Comparison of ENCODE assay signal across 9 mouse cellular contexts in genomic region chr5:131277227-131277626, GRCm38 (mm10). TPM values are rescaled to one million over a fixed set of nuclear protein-coding genes. Genes with fewer than 3 reads are reported as not detected.
A peak's percentile ranks its signal among the peaks of the same experiment; 100 is the strongest.
DNase-seq lines count a peak whose midpoint lies in the region; ATAC-seq and TF ChIP-seq lines count a peak whose summit lies in the region.
"Had no signal": no experiment of that assay in that cellular context is flagged by ENCODE, and none has a peak within 500 bp of the region (broad histone marks: within the 10 kb centered on the region; RNA-seq: fewer than 3 reads in every experiment).

No protein-coding gene starts in this region.

- H3K4me1 ChIP-seq in kidney, embryonic 14.5 days (ENCODE audit: control insufficient read depth, insufficient read depth, low read length) = no peaks in the 10 kb centered on the region
- H3K4me1 ChIP-seq: midbrain, embryonic 12.5 days had no signal

- H3K36me3 ChIP-seq in kidney, embryonic 14.5 days (ENCODE audit: control insufficient read depth, insufficient read depth, low read length) = no peaks in the 10 kb centered on the region
- H3K36me3 ChIP-seq: midbrain, embryonic 12.5 days had no signal

- no peaks in the 10 kb centered on the region for H3K9me3 ChIP-seq in kidney, embryonic 14.5 days (ENCODE audit: control insufficient read depth, low read length)
- H3K9me3 ChIP-seq: midbrain, embryonic 12.5 days had no signal

- 77% methylated on average over 7 of the region's 7 CpGs for WGBS in kidney, embryonic 14.5 days

- no peak overlapping the region for H3K4me3 ChIP-seq in layer of hippocampus, adult 2 months
- no peak overlapping the region for H3K4me3 ChIP-seq in kidney, embryonic 14.5 days (ENCODE audit: low read length)
- H3K4me3 ChIP-seq: midbrain, embryonic 12.5 days had no signal

- no peak for ATAC-seq in kidney, embryonic 14.5 days (ENCODE audit: low FRiP score, low TSS enrichment)

- H3K27me3 ChIP-seq in kidney, embryonic 14.5 days (ENCODE audit: control insufficient read depth, insufficient read depth, low read length) = no peaks in the 10 kb centered on the region
- H3K27me3 ChIP-seq: midbrain, embryonic 12.5 days had no signal

- H3K27ac ChIP-seq in layer of hippocampus, adult 2 months = peak overlapping the region; percentile 49; the same call in 1 of the 2 replicates
- no peak overlapping the region for H3K27ac ChIP-seq in kidney, embryonic 14.5 days (ENCODE audit: low read depth, low read length)
- H3K27ac ChIP-seq: midbrain, embryonic 12.5 days had no signal

- H3K4me2 ChIP-seq in kidney, embryonic 14.5 days (replicated peaks; ENCODE audit: low read depth, low read length) = no peak overlapping the region
- H3K4me2 ChIP-seq: midbrain, embryonic 12.5 days had no signal

- H3K9ac ChIP-seq in kidney, embryonic 14.5 days (ENCODE audit: low read depth, low read length) = no peak overlapping the region
- H3K9ac ChIP-seq: midbrain, embryonic 12.5 days had no signal

- DNase-seq in cerebellum, postnatal 14 days = peak; percentile 43 to 45
- DNase-seq in cerebellum, postnatal 4 days (ENCODE audit: low spot score in 2 of 2) = no peak
- peak; percentile 31 for DNase-seq in kidney, postnatal 10 days
- no peak for DNase-seq in kidney, adult 18-20 months
- DNase-seq in layer of hippocampus, adult 2 months (ENCODE audit: low spot score in 2 of 2) = peak; percentile 72 to 80
- DNase-seq in lung, postnatal 36 days = peak; percentile 28
- no peak for DNase-seq in kidney, adult 8-10 months

- TF ChIP-seq CTCF in layer of hippocampus, adult 2 months (conservative IDR thresholded peaks at IDR 0.05) = no peak

RNA-seq across cellular contexts. Expression of gene Galnt17, which starts 31.1 kb away (rescaled TPM):
- total RNA-seq in layer of hippocampus, adult 2 months (2021) = 100 to 1,000 TPM; 125 to 135 TPM
- polyA plus RNA-seq in kidney, embryonic 14.5 days (2014; fragmentation: Nextera tagmentation; extraction: Ambion mirVana) = 1.3 and 2.3 TPM in 2 replicates

Comparison
In these comparisons a context has a peak if more than half of its experiments do, and no peak if none do; other contexts are left out.
1. DNase-seq: peak in cerebellum, postnatal 14 days (2 of 2), kidney, postnatal 10 days (single experiment), layer of hippocampus, adult 2 months (2 of 2) and lung, postnatal 36 days (single experiment); none in cerebellum, postnatal 4 days (0 of 2), kidney, adult 18-20 months (single experiment) and kidney, adult 8-10 months (0 of 2).